Mouse (Mus musculus): ENCODE results near the gene Dnah12.

GRCm38 (mm10) chr14:26878756-26879155 lies 185.7 kb downstream of the Dnah12 start:
- TF ChIP-seq POLR2A (IDR thresholded peaks at IDR 0.05; ENCODE audit: low read depth, low read length) (no peak), CTCF (IDR thresholded peaks at IDR 0.05; ENCODE audit: borderline replicate concordance, insufficient read depth, low read length) (no peak)
